Mouse (Mus musculus): ENCODE data around the gene Slc5a9. TPM values are rescaled to one million over a fixed set of nuclear protein-coding genes. Genes with fewer than 3 reads are reported as not detected.
"Not testable (repeated sequence)": the region's sequence is repeated elsewhere in the genome, so short reads cannot be mapped to it uniquely, and the experiment has no call there.

The Slc5a9 gene
- polyA plus RNA-seq (2014; fragmentation: Nextera tagmentation; extraction: Ambion mirVana) = 0.94 and 2.3 TPM in 2 replicates

DNA sequence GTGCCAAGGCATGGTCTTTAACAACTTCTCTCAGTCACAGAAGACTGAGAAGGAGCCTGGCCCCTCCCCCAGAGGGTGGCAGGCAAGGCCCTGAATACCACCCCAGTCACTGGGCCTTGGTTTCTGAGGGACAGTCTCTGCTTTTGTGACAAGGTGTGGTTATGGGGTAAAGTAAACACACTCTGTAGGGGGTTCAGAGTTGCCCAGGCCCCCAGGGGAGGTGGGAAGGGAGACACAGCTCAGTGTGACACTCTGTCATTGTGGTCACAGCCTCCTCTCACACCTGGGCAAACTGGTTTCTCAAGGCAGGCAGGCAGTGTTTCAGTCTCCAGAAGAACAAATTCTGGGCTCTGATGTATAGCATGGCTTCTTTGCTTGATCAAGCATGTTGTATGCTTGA, at the start of gene Slc5a9:
Slc5a9 (minus strand) TSS at position 144 of the 400 bp plus-strand sequence.
- Histone ChIP-seq H3K4me1 (ENCODE audit: control insufficient read depth, insufficient read depth, low read length) (no peaks in the 10 kb centered on the region), H3K4me2 (ENCODE audit: low read depth, low read length) (no peak within 1 kb of the TSS), H3K9ac (ENCODE audit: low read depth, low read length) (no peak within 1 kb of the TSS), H3K27me3 (replicated peaks; ENCODE audit: control insufficient read depth, insufficient read depth, low read length) (no peaks in the 10 kb centered on the region), H3K27ac (replicated peaks; ENCODE audit: low read depth, low read length) (no peak within 1 kb of the TSS), H3K4me3 (ENCODE audit: low read depth, low read length) (no peak within 1 kb of the TSS), H3K9me3 (ENCODE audit: control insufficient read depth, low read length) (no peaks in the 10 kb centered on the region), H3K36me3 (ENCODE audit: control insufficient read depth, insufficient read depth, low read length) (no peaks in the 10 kb centered on the region)
- ATAC-seq (ENCODE audit: low read depth) (peak; percentile 88), DNase-seq (ENCODE audit: low spot score) (peak; percentile 54)

DNA sequence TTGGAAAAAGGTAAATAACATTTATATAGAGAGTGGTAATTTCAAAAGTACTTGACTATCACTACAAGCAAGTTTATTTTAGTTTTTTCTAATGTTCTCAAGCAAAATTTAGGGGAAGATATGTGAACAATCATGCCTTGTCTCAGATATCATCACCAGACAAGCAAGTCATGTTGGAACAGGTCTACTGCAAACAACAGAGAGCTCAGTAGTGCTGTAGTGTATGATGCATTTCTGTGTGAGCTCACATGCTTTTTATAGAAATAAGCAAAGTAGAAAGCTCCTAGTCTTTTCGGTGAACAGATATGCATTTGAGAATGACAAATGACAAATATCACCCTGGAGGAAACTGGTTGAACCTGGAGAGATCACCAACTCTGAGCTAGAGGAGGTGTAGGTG, 16.4 kb upstream of the Slc5a9 start, which contains the start of gene Skint8:
Skint8 (plus strand) TSS at position 301 of the 400 bp plus-strand sequence.
- ATAC-seq (ENCODE audit: low read depth) = no peak
- peak; percentile 17 for DNase-seq (ENCODE audit: low spot score)
- H3K36me3 ChIP-seq (ENCODE audit: control insufficient read depth, insufficient read depth, low read length) = no peaks in the 10 kb centered on the region
- 0 out of 2 replicates have a peak, but pooled peaks cover 4% of the 10 kb centered on the region for H3K9me3 ChIP-seq (ENCODE audit: control insufficient read depth, low read length)
- WGBS = 75% methylated on average over 1 of the region's 1 CpGs
- H3K9ac ChIP-seq (ENCODE audit: low read depth, low read length) = no peak within 1 kb of the TSS
- no peaks in the 10 kb centered on the region for H3K27me3 ChIP-seq (replicated peaks; ENCODE audit: control insufficient read depth, insufficient read depth, low read length)
- no peak within 1 kb of the TSS for H3K4me2 ChIP-seq (ENCODE audit: low read depth, low read length)
- no peak within 1 kb of the TSS for H3K27ac ChIP-seq (replicated peaks; ENCODE audit: low read depth, low read length)
- no peak within 1 kb of the TSS for H3K4me3 ChIP-seq (ENCODE audit: low read depth, low read length)
- H3K4me1 ChIP-seq (ENCODE audit: control insufficient read depth, insufficient read depth, low read length) = no peaks in the 10 kb centered on the region

GRCm38 (mm10) chr4:111907926-111908325, 5.2 kb upstream of the Slc5a9 start:
- Histone ChIP-seq H3K27ac (replicated peaks; ENCODE audit: low read depth, low read length) (no peak overlapping the region), H3K4me3 (ENCODE audit: low read depth, low read length) (no peak overlapping the region), H3K9me3 (ENCODE audit: control insufficient read depth, low read length) (no peaks in the 10 kb centered on the region), H3K9ac (ENCODE audit: low read depth, low read length) (no peak overlapping the region), H3K27me3 (replicated peaks; ENCODE audit: control insufficient read depth, insufficient read depth, low read length) (no peaks in the 10 kb centered on the region), H3K4me1 (ENCODE audit: control insufficient read depth, insufficient read depth, low read length) (no peaks in the 10 kb centered on the region), H3K36me3 (ENCODE audit: control insufficient read depth, insufficient read depth, low read length) (no peaks in the 10 kb centered on the region), H3K4me2 (ENCODE audit: low read depth, low read length) (no peak overlapping the region)
- ATAC-seq (ENCODE audit: low read depth) (no peak), DNase-seq (ENCODE audit: low spot score) (peak; percentile 24)
- WGBS = 43% methylated on average over 2 of the region's 2 CpGs

GRCm38 (mm10) chr4:111901473-111901872, 1.2 kb downstream of the Slc5a9 start:
- no peaks in the 10 kb centered on the region for H3K9me3 ChIP-seq (ENCODE audit: control insufficient read depth, low read length)
- no peaks in the 10 kb centered on the region for H3K4me1 ChIP-seq (ENCODE audit: control insufficient read depth, insufficient read depth, low read length)
- H3K9ac ChIP-seq (ENCODE audit: low read depth, low read length) = no peak overlapping the region
- WGBS = 79% methylated on average over 1 of the region's 1 CpGs
- no peaks in the 10 kb centered on the region for H3K27me3 ChIP-seq (replicated peaks; ENCODE audit: control insufficient read depth, insufficient read depth, low read length)
- H3K27ac ChIP-seq (replicated peaks; ENCODE audit: low read depth, low read length) = no peak overlapping the region
- ATAC-seq (ENCODE audit: low read depth) (peak; percentile 41; the same call in 1 of the 2 replicates), DNase-seq (ENCODE audit: low spot score) (peak; percentile 23)
- H3K4me3 ChIP-seq (ENCODE audit: low read depth, low read length) = no peak overlapping the region
- no peak overlapping the region for H3K4me2 ChIP-seq (ENCODE audit: low read depth, low read length)
- H3K36me3 ChIP-seq (ENCODE audit: control insufficient read depth, insufficient read depth, low read length) = no peaks in the 10 kb centered on the region

DNA sequence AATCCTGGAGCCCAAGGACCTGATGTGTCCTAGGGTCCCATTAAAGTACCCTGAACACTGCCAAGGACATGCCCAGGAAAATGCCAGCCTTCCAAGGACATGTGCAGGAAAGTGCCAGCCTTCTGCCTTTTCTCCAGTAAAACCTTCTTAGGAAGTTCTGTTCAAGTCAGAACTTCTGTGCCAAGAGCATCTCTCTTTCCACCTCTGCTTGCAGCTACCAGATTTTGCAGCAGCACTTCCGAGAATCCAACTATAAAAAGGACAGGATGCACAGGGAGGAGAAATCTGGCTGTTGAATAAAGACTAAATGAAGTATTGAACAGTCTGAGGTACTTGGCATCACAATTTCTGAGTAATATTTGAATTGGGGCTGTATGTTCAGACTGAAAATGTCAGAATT, 2.2 kb downstream of the Slc5a9 start:
- not testable (repeated sequence) for H3K27me3 ChIP-seq (replicated peaks; ENCODE audit: control insufficient read depth, insufficient read depth, low read length); H3K4me2 ChIP-seq (ENCODE audit: low read depth, low read length); ATAC-seq (ENCODE audit: low read depth); H3K9me3 ChIP-seq (ENCODE audit: control insufficient read depth, low read length); H3K27ac ChIP-seq (replicated peaks; ENCODE audit: low read depth, low read length); H3K36me3 ChIP-seq (ENCODE audit: control insufficient read depth, insufficient read depth, low read length); H3K9ac ChIP-seq (ENCODE audit: low read depth, low read length); DNase-seq (ENCODE audit: low spot score); H3K4me3 ChIP-seq (ENCODE audit: low read depth, low read length); H3K4me1 ChIP-seq (ENCODE audit: control insufficient read depth, insufficient read depth, low read length)
- 63% methylated on average over 1 of the region's 1 CpGs for WGBS

DNA sequence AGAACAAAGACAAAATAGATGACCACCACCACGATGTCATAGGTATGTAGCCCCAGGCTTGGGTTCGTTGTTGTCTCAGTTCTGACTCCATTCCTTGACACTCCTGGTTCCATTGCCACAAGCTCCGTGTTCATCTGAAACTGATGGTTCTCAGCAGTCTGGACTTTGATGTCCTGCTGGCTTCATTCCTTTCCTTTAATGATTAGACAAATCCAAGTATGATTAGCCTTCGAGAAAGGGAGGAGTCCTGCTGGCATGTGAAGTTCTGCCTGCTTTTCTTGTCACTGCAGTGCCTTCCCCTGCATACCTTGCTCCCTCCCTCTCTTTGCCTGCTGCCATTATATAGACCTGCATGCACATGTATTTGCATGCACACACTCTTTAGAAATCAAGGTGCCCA, 4.2 kb downstream of the Slc5a9 start:
- Histone ChIP-seq H3K9ac (ENCODE audit: low read depth, low read length) (no peak overlapping the region), H3K36me3 (ENCODE audit: control insufficient read depth, insufficient read depth, low read length) (no peaks in the 10 kb centered on the region), H3K4me1 (ENCODE audit: control insufficient read depth, insufficient read depth, low read length) (no peaks in the 10 kb centered on the region), H3K9me3 (ENCODE audit: control insufficient read depth, low read length) (no peaks in the 10 kb centered on the region), H3K4me2 (ENCODE audit: low read depth, low read length) (no peak overlapping the region), H3K27me3 (replicated peaks; ENCODE audit: control insufficient read depth, insufficient read depth, low read length) (no peaks in the 10 kb centered on the region), H3K27ac (replicated peaks; ENCODE audit: low read depth, low read length) (no peak overlapping the region), H3K4me3 (ENCODE audit: low read depth, low read length) (no peak overlapping the region)
- DNase-seq (ENCODE audit: low spot score) (no peak), ATAC-seq (ENCODE audit: low read depth) (no peak)
- WGBS = 70% methylated on average over 4 of the region's 4 CpGs

- no peak for ATAC-seq (ENCODE audit: low read depth)
Observed at GRCm38 (mm10) chr4:111897755-111898154, 5.0 kb downstream of the Slc5a9 start.

GRCm38 (mm10) chr4:111892138-111892537, 10.6 kb downstream of the Slc5a9 start:
- H3K36me3 ChIP-seq (ENCODE audit: control insufficient read depth, insufficient read depth, low read length) = no peaks in the 10 kb centered on the region
- no peak for ATAC-seq (ENCODE audit: low read depth)
- no peak overlapping the region for H3K27ac ChIP-seq (replicated peaks; ENCODE audit: low read depth, low read length)
- H3K27me3 ChIP-seq (replicated peaks; ENCODE audit: control insufficient read depth, insufficient read depth, low read length) = no peaks in the 10 kb centered on the region
- no peak for DNase-seq (ENCODE audit: low spot score)
- H3K4me2 ChIP-seq (ENCODE audit: low read depth, low read length) = no peak overlapping the region
- H3K4me3 ChIP-seq (ENCODE audit: low read depth, low read length) = no peak overlapping the region
- no peaks in the 10 kb centered on the region for H3K9me3 ChIP-seq (ENCODE audit: control insufficient read depth, low read length)
- H3K4me1 ChIP-seq (ENCODE audit: control insufficient read depth, insufficient read depth, low read length) = no peaks in the 10 kb centered on the region
- no peak overlapping the region for H3K9ac ChIP-seq (ENCODE audit: low read depth, low read length)

More at GRCm38 (mm10) chr4:111897755-111898154, 5.0 kb downstream of the Slc5a9 start:
- 25% methylated on average over 1 of the region's 1 CpGs for WGBS
- Histone ChIP-seq H3K27ac (replicated peaks; ENCODE audit: low read depth, low read length) (no peak overlapping the region), H3K27me3 (replicated peaks; ENCODE audit: control insufficient read depth, insufficient read depth, low read length) (no peaks in the 10 kb centered on the region), H3K9me3 (ENCODE audit: control insufficient read depth, low read length) (no peaks in the 10 kb centered on the region), H3K4me2 (ENCODE audit: low read depth, low read length) (no peak overlapping the region), H3K4me1 (ENCODE audit: control insufficient read depth, insufficient read depth, low read length) (no peaks in the 10 kb centered on the region), H3K4me3 (ENCODE audit: low read depth, low read length) (no peak overlapping the region), H3K9ac (ENCODE audit: low read depth, low read length) (no peak overlapping the region), H3K36me3 (ENCODE audit: control insufficient read depth, insufficient read depth, low read length) (no peaks in the 10 kb centered on the region)
- no peak for DNase-seq (ENCODE audit: low spot score)

- H3K4me1 ChIP-seq (ENCODE audit: control insufficient read depth, insufficient read depth, low read length) = no peaks in the 10 kb centered on the region
- peak; percentile 79 for ATAC-seq (ENCODE audit: low read depth)
- no peaks in the 10 kb centered on the region for H3K36me3 ChIP-seq (ENCODE audit: control insufficient read depth, insufficient read depth, low read length)
- no peak overlapping the region for H3K9ac ChIP-seq (ENCODE audit: low read depth, low read length)
- no peak overlapping the region for H3K27ac ChIP-seq (replicated peaks; ENCODE audit: low read depth, low read length)
- peak overlapping the region; percentile 1; the same call in 1 of the 2 replicates for H3K4me2 ChIP-seq (ENCODE audit: low read depth, low read length)
- H3K27me3 ChIP-seq (replicated peaks; ENCODE audit: control insufficient read depth, insufficient read depth, low read length) = no peaks in the 10 kb centered on the region
- no peaks in the 10 kb centered on the region for H3K9me3 ChIP-seq (ENCODE audit: control insufficient read depth, low read length)
- peak; percentile 55 for DNase-seq (ENCODE audit: low spot score)
- WGBS = 23% methylated on average over 4 of the region's 4 CpGs
- H3K4me3 ChIP-seq (ENCODE audit: low read depth, low read length) = no peak overlapping the region
Observed at GRCm38 (mm10) chr4:111886607-111887006, 16.1 kb downstream of the Slc5a9 start.

Data from embryonic facial prominence, embryonic 14.5 days (tissue).